Mouse (Mus musculus) forebrain, embryonic 14.5 days (tissue): Measurements from ENCODE around the gene Cacnb1. TPM values are rescaled to one million over a fixed set of nuclear protein-coding genes. Genes with fewer than 3 reads are reported as not detected.

Experiments
- ATAC-seq: fragments of 200-750 bp; cut with Nextera tagmentation; 2 replicates; pipeline ENCODE4 v1.8.0; 2017; ENCODE audit warnings: mild to moderate bottlenecking, moderate library complexity
- DNase-seq: peaks from one replicate; pipeline ENCODE4 v3.0.0-alpha.2; 2015; ENCODE audit warnings: low spot score
- H3K27ac ChIP-seq: fragments of 300-500 bp; sonication (generic); 2 replicates; pipeline ENCODE4 v1.5.1; 2014; ENCODE audit warnings: low read depth, mild to moderate bottlenecking, control low read depth, low read length, moderate library complexity
- H3K27me3 ChIP-seq: fragments of 300-500 bp; sonication (generic); replicated peaks from 2 replicates; pipeline ENCODE4 v1.6.1; 2014; ENCODE audit warnings: low read length, control low read depth, mixed read lengths; ENCODE audit not compliant: control insufficient read depth, insufficient read depth
- H3K36me3 ChIP-seq: fragments of 300-500 bp; sonication (generic); 2 replicates; pipeline ENCODE4 v1.6.1; 2014; ENCODE audit warnings: low read length, control low read depth; ENCODE audit not compliant: control insufficient read depth, insufficient read depth
- H3K4me1 ChIP-seq: fragments of 300-500 bp; sonication (generic); 2 replicates; pipeline ENCODE4 v1.6.1; 2014; ENCODE audit warnings: antibody characterized with exemption, low read length, control low read depth; ENCODE audit not compliant: control insufficient read depth, insufficient read depth
- H3K4me2 ChIP-seq: fragments of 300-500 bp; sonication (generic); 2 replicates; pipeline ENCODE4 v1.6.1; 2014; ENCODE audit warnings: mild to moderate bottlenecking, control low read depth, low read length
- H3K4me3 ChIP-seq: fragments of 300-500 bp; sonication (generic); 2 replicates; pipeline ENCODE4 v1.5.1; 2014; ENCODE audit warnings: low read depth, low read length, control low read depth
- H3K9ac ChIP-seq: fragments of 300-500 bp; sonication (generic); 2 replicates; pipeline ENCODE4 v1.6.1; 2014; ENCODE audit warnings: mild to moderate bottlenecking, low read length, control low read depth, moderate library complexity
- H3K9me3 ChIP-seq: fragments of 300-500 bp; sonication (generic); replicated peaks from 2 replicates; pipeline ENCODE4 v1.6.1; 2016; ENCODE audit warnings: low read length, control low read depth, mixed read lengths; ENCODE audit not compliant: control insufficient read depth
- WGBS: fragments of 180-500 bp; shearing (Covaris S2); extraction: QIAGEN DNeasy Blood & Tissue Kit; methylation state at CpG from one replicate; pipeline ENCODE4 v1.1.7; 2014; 5-methylcytosine and 5-hydroxymethylcytosine counted together
- polyA plus RNA-seq: library from polyadenylated mRNA; unstranded; fragments of >200 nt; fragmentation: Nextera tagmentation; extraction: Ambion mirVana; gene quantifications from 2 replicates; pipeline ENCODE4 v1.2.1, GENCODE M21; 2014

Cacnb1 gene
- polyA plus RNA-seq, 1 experiment from 2014 or later: 22.1 TPM

- H3K4me1 ChIP-seq: peaks cover 7% of the 10 kb centered on the region
- ATAC-seq (peak; percentile 93), DNase-seq (peak; percentile 96)
- peak overlapping the region; percentile 79 for H3K9ac ChIP-seq
- H3K27me3 ChIP-seq: peaks cover 28% of the 10 kb centered on the region
- under 1% methylated on average over 26 of the region's 26 CpGs for WGBS
- H3K9me3 ChIP-seq: no peaks in the 10 kb centered on the region
- H3K36me3 ChIP-seq: no peaks in the 10 kb centered on the region
- peak overlapping the region; percentile 85 for H3K4me3 ChIP-seq
- peak overlapping the region; percentile 78 for H3K27ac ChIP-seq
- H3K4me2 ChIP-seq: peak overlapping the region; percentile 59
These were observed 34.2 kb downstream of the Cacnb1 start for GRCm38 (mm10) chr11:97988530-97989096.

GRCm38 (mm10) chr11:97987551-97988526, 35.0 kb downstream of the Cacnb1 start:
- peaks cover 7% of the 10 kb centered on the region for H3K4me1 ChIP-seq
- DNase-seq (peak; percentile 94), ATAC-seq (peak; percentile 87)
- peak overlapping the region; percentile 78 for H3K27ac ChIP-seq
- peak overlapping the region; percentile 85 for H3K4me3 ChIP-seq
- peak overlapping the region; percentile 59 for H3K4me2 ChIP-seq
- under 1% methylated on average over 42 of the region's 42 CpGs for WGBS
- peaks cover 28% of the 10 kb centered on the region for H3K27me3 ChIP-seq
- no peaks in the 10 kb centered on the region for H3K36me3 ChIP-seq
- no peaks in the 10 kb centered on the region for H3K9me3 ChIP-seq
- H3K9ac ChIP-seq: peak overlapping the region; percentile 79

- WGBS: 28% methylated on average over 13 of the region's 17 CpGs
- H3K27ac ChIP-seq: no peak overlapping the region
- peaks cover 28% of the 10 kb centered on the region for H3K27me3 ChIP-seq
- DNase-seq (no peak), ATAC-seq (no peak)
- peak overlapping the region; percentile 81 for H3K4me2 ChIP-seq
- H3K4me3 ChIP-seq: peak overlapping the region; percentile 85
- H3K9me3 ChIP-seq: no peaks in the 10 kb centered on the region
- H3K9ac ChIP-seq: peak overlapping the region; percentile 56; the same call in 1 of the 2 replicates
- H3K4me1 ChIP-seq: peaks cover 7% of the 10 kb centered on the region
- H3K36me3 ChIP-seq: no peaks in the 10 kb centered on the region
These were observed 35.9 kb downstream of the Cacnb1 start for GRCm38 (mm10) chr11:97986738-97987465.

GRCm38 (mm10) chr11:97985727-97986677, 36.8 kb downstream of the Cacnb1 start, which contains the start of gene Plxdc1:
Gene Plxdc1, minus strand, starts transcription at chr11:97986444.
- Histone ChIP-seq H3K27me3 (peaks cover 28% of the 10 kb centered on the region), H3K4me2 (peak within 1 kb of the TSS; percentile 81), H3K36me3 (no peaks in the 10 kb centered on the region)

GRCm38 (mm10) chr11:97983983-97984382, 38.9 kb downstream of the Cacnb1 start:
- peaks cover 28% of the 10 kb centered on the region for H3K27me3 ChIP-seq
- H3K36me3 ChIP-seq: no peaks in the 10 kb centered on the region
- H3K4me3 ChIP-seq: no peak overlapping the region
- H3K27ac ChIP-seq: no peak overlapping the region
- whole genome bisulfite sequencing: 61% methylated on average over 1 of the region's 1 CpGs
- no peaks in the 10 kb centered on the region; the same call in 1 of the 2 replicates for H3K4me1 ChIP-seq
- H3K9ac ChIP-seq: no peak overlapping the region
- ATAC-seq (no peak), DNase-seq (no peak)
- no peak overlapping the region for H3K4me2 ChIP-seq
- H3K9me3 ChIP-seq: no peaks in the 10 kb centered on the region

More at GRCm38 (mm10) chr11:97985727-97986677, 36.8 kb downstream of the Cacnb1 start, which contains the start of gene Plxdc1:
- no peak for DNase-seq
- H3K9ac ChIP-seq: peak within 1 kb of the TSS; percentile 56
- H3K27ac ChIP-seq: no peak within 1 kb of the TSS
- no peaks in the 10 kb centered on the region for H3K9me3 ChIP-seq
- no peak for ATAC-seq
- peak within 1 kb of the TSS; percentile 85 for H3K4me3 ChIP-seq
- peaks cover 7% of the 10 kb centered on the region for H3K4me1 ChIP-seq
- 3% methylated on average over 64 of the region's 74 CpGs for WGBS

- WGBS: 83% methylated on average over 3 of the region's 3 CpGs
- no peak overlapping the region for H3K9ac ChIP-seq
- ATAC-seq (no peak), DNase-seq (no peak)
- H3K27me3 ChIP-seq: peaks cover 28% of the 10 kb centered on the region
- no peak overlapping the region for H3K27ac ChIP-seq
- no peaks in the 10 kb centered on the region; the same call in 1 of the 2 replicates for H3K4me1 ChIP-seq
- no peak overlapping the region for H3K4me2 ChIP-seq
- no peaks in the 10 kb centered on the region for H3K9me3 ChIP-seq
- no peak overlapping the region for H3K4me3 ChIP-seq
- no peaks in the 10 kb centered on the region for H3K36me3 ChIP-seq
These were observed 39.3 kb downstream of the Cacnb1 start for GRCm38 (mm10) chr11:97983506-97983905.

- no peak overlapping the region for H3K4me3 ChIP-seq
- H3K4me2 ChIP-seq: no peak overlapping the region
- H3K27ac ChIP-seq: no peak overlapping the region
- WGBS: 90% methylated on average over 9 of the region's 9 CpGs
- H3K4me1 ChIP-seq: no peaks in the 10 kb centered on the region; the same call in 1 of the 2 replicates
- H3K36me3 ChIP-seq: no peaks in the 10 kb centered on the region
- no peak overlapping the region for H3K9ac ChIP-seq
- H3K9me3 ChIP-seq: no peaks in the 10 kb centered on the region
- ATAC-seq (no peak), DNase-seq (no peak)
- H3K27me3 ChIP-seq: peaks cover 28% of the 10 kb centered on the region
These were observed 40.1 kb downstream of the Cacnb1 start for GRCm38 (mm10) chr11:97982721-97983120.

- Histone ChIP-seq H3K4me1 (no peaks in the 10 kb centered on the region), H3K4me2 (no peak overlapping the region), H3K36me3 (no peaks in the 10 kb centered on the region), H3K27me3 (peaks cover 14% of the 10 kb centered on the region), H3K9me3 (no peaks in the 10 kb centered on the region), H3K27ac (no peak overlapping the region), H3K9ac (no peak overlapping the region), H3K4me3 (no peak overlapping the region)
- DNase-seq: no peak
- WGBS: 76% methylated on average over 9 of the region's 9 CpGs
- no peak for ATAC-seq
These were observed 42.3 kb downstream of the Cacnb1 start for GRCm38 (mm10) chr11:97980531-97980966.
